Mouse (Mus musculus) olfactory bulb, adult 2 months (tissue): ENCODE measurements around the gene Eaf2. TPM values are rescaled to one million over a fixed set of nuclear protein-coding genes. Genes with fewer than 3 reads are reported as not detected.

Source experiments
- H3K27ac ChIP-seq: fragments of 200-500 bp; 2 replicates; pipeline ENCODE4 v1.5.1; 2012; ENCODE audit warnings: low read depth, low read length; ENCODE audit not compliant: insufficient read depth
- H3K4me1 ChIP-seq: fragments of 200-500 bp; 2 replicates; pipeline ENCODE4 v1.6.1; 2012; ENCODE audit warnings: low read length; ENCODE audit not compliant: control insufficient read depth, insufficient read depth
- H3K4me3 ChIP-seq: fragments of 200-500 bp; 2 replicates; pipeline ENCODE4 v1.5.1; 2012; ENCODE audit warnings: mild to moderate bottlenecking, low read depth, low read length, moderate library complexity; ENCODE audit not compliant: insufficient read depth
- CTCF ChIP-seq: fragments of 200-500 bp; IDR thresholded peaks from 2 replicates; pipeline ENCODE4 v1.5.1; 2012; ENCODE audit warnings: low read depth, mild to moderate bottlenecking, low read length, moderate library complexity; ENCODE audit not compliant: insufficient read depth
- POLR2A ChIP-seq: fragments of 200-500 bp; IDR thresholded peaks from 2 replicates; pipeline ENCODE4 v1.6.1; 2012; ENCODE audit warnings: mild to moderate bottlenecking, low read depth, low read length, moderate library complexity; ENCODE audit not compliant: insufficient read depth
- WGBS: fragments of 180-500 bp; shearing (Covaris S2); methylation state at CpG from one replicate; pipeline ENCODE4 v1.1.7; 2018; 5-methylcytosine and 5-hydroxymethylcytosine counted together
- polyA plus RNA-seq: library from polyadenylated mRNA; stranded (reverse); fragments of >200 nt; gene quantifications from 2 replicates; pipeline ENCODE4 v1.2.4, GENCODE M21; 2012; ENCODE audit warnings: low replicate concordance; ENCODE audit not compliant: missing spikeins, insufficient read depth, insufficient read length

The Eaf2 gene
- polyA plus RNA-seq, 1 experiment = not detected

DNA sequence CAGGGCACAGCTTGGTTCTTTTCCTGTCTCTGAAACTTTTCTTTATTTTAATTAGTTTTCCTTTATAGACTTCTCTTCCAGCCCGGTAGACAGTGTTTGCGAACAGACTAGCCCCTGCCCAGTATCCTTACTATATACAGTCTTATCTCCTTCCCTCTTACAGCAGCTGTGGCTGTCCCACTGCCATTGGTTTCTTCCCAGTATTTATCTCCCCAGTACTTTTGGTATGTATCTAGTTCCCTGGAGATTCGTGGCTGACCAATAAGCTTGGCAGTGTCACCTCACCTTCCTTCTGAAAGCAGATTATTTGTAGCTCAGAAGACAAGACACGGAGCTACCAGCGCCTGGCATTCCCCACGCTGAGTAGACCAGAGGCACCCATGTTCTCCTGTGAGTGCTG is 21.9 kb upstream of the Eaf2 start:
- WGBS = 92% methylated on average over 6 of the region's 6 CpGs
- no peak for TF ChIP-seq CTCF
- TF ChIP-seq POLR2A = no peak
- no peak overlapping the region for H3K4me3 ChIP-seq
- H3K27ac ChIP-seq = no peak overlapping the region
- no peaks in the 10 kb centered on the region for H3K4me1 ChIP-seq

GRCm38 (mm10) chr16:36893317-36893716 is 18.5 kb upstream of the Eaf2 start:
- H3K4me1 ChIP-seq = no peaks in the 10 kb centered on the region
- H3K4me3 ChIP-seq = no peak overlapping the region
- no peak for TF ChIP-seq POLR2A
- no peak for TF ChIP-seq CTCF
- H3K27ac ChIP-seq = no peak overlapping the region
- 85% methylated on average over 10 of the region's 10 CpGs for WGBS

DNA sequence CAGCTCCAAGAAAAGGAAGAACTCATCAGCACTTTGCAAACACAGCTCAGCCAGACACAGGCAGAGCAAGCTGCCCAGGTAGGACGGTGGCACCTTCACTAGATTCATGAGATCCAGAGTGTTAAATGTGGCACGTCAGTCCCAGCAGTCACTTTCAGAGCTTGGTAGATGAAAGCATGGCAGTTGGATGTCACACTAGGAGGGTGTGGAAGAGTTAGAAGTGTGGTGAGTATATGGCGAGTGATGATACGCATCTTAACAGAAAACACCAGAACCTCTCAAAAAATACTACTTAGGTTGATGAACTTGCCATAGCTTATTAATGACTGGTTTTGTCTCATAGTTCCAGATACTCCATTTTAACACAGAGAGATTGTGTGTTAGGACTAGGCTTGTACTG is 16.6 kb upstream of the Eaf2 start:
- 95% methylated on average over 4 of the region's 4 CpGs for WGBS
- Histone ChIP-seq H3K4me1 (no peaks in the 10 kb centered on the region), H3K4me3 (no peak overlapping the region), H3K27ac (no peak overlapping the region)
- TF ChIP-seq CTCF (no peak), POLR2A (no peak)

- TF ChIP-seq CTCF (no peak), POLR2A (no peak)
- H3K4me3 ChIP-seq = no peak overlapping the region
- no peaks in the 10 kb centered on the region for H3K4me1 ChIP-seq
- WGBS = 92% methylated on average over 3 of the region's 3 CpGs
- no peak overlapping the region for H3K27ac ChIP-seq
Observed at GRCm38 (mm10) chr16:36890559-36890958, 15.8 kb upstream of the Eaf2 start.

- WGBS = 69% methylated on average over 5 of the region's 5 CpGs
- H3K4me3 ChIP-seq = no peak overlapping the region
- TF ChIP-seq CTCF = no peak
- no peak for TF ChIP-seq POLR2A
- H3K4me1 ChIP-seq = no peaks in the 10 kb centered on the region
- no peak overlapping the region for H3K27ac ChIP-seq
Observed at GRCm38 (mm10) chr16:36887546-36887945, 12.7 kb upstream of the Eaf2 start.

- Histone ChIP-seq H3K4me3 (no peak overlapping the region), H3K27ac (no peak overlapping the region), H3K4me1 (no peaks in the 10 kb centered on the region)
- 95% methylated on average over 11 of the region's 11 CpGs for WGBS
- TF ChIP-seq CTCF = no peak
- TF ChIP-seq POLR2A = no peak
Observed at GRCm38 (mm10) chr16:36885912-36886311, 11.1 kb upstream of the Eaf2 start.

- Histone ChIP-seq H3K27ac (no peak overlapping the region), H3K4me3 (no peak overlapping the region), H3K4me1 (no peaks in the 10 kb centered on the region)
- WGBS = 86% methylated on average over 4 of the region's 4 CpGs
- TF ChIP-seq CTCF (peak; percentile 15; the same call in 1 of the 2 replicates), POLR2A (no peak)
Observed at GRCm38 (mm10) chr16:36884881-36885280, 10.1 kb upstream of the Eaf2 start.

DNA sequence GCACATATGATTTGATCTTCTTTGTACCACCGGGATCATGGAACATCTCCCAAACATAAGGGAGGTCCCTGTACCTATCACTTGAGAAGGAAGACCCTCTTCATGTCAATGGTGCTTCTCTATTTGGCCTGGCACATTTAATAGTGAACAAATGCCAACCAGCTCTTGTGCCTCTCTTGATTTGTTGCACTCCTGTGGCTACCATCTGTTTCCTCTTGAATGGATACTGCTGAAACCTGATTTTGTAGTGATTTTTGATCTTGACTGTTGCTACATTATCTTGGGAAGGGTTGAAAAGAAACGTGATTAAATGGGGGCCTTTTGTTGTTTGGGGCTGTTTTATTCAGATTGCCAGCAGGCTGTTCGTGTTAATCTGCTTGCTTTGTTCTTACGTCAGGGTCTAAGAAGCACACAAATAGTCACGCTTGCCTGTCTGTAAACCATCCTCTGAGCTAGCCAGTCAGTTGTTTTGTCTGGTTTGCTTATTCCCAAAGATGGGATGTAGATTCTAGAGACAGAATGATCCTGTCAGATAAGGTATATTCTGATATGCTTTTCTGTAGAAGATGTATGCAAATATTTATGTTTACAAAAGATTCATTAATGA is 8.0 kb upstream of the Eaf2 start:
- 45% methylated on average over 5 of the region's 5 CpGs for WGBS
- H3K4me3 ChIP-seq = no peak overlapping the region

DNA sequence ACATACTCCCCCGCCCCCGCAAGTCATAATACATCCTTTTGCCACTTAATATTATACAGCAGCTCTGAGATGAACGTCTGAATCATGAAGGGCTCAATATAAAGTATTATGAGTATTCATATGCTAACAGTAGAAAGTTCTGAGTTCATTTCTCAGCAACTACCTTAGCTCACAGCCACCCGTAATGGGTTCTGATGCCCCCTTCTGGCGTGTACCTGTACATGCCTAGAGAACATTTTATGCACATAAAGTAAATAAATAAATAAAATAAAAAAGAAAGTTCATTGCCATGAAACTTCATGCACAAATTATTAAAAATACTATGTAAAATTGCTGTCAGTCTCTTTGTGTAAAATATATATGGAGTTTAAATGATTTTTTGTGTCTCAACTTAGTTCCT is 2.5 kb upstream of the Eaf2 start:
- no peak for TF ChIP-seq CTCF
- no peak for TF ChIP-seq POLR2A
- no peak overlapping the region for H3K27ac ChIP-seq
- WGBS = 74% methylated on average over 5 of the region's 5 CpGs
- peaks cover 4% of the 10 kb centered on the region for H3K4me1 ChIP-seq
- no peak overlapping the region for H3K4me3 ChIP-seq

More for the DNA sequence above, 8.0 kb upstream of the Eaf2 start:
- H3K27ac ChIP-seq = no peak overlapping the region
- TF ChIP-seq CTCF = no peak
- no peak for TF ChIP-seq POLR2A
- no peaks in the 10 kb centered on the region for H3K4me1 ChIP-seq
